Mouse (Mus musculus) spleen, postnatal 14 days (tissue): ENCODE measurements around the gene Adcy10.

Source experiments
- DNase-seq, 2 experiments: peaks; one replicate each; pipeline ENCODE4 v3.0.0; 2021 to 2022; ENCODE audit warnings: low spot score in 2 of 2

Gene Adcy10

GRCm38 (mm10) chr1:165484688-165485233 lies at the start of gene Adcy10:
TSS of gene Adcy10 (plus strand) at chr1:165485183.
- DNase-seq: no peak

GRCm38 (mm10) chr1:165438289-165439021 lies 46.5 kb upstream of the Adcy10 start:
- DNase-seq: no peak

- DNase-seq: no peak
These were observed 44.2 kb upstream of the Adcy10 start for GRCm38 (mm10) chr1:165440788-165441187.

GRCm38 (mm10) chr1:165441201-165441600 lies 43.8 kb upstream of the Adcy10 start:
- DNase-seq: no peak

GRCm38 (mm10) chr1:165441719-165442118 lies 43.3 kb upstream of the Adcy10 start:
- no peak for DNase-seq

GRCm38 (mm10) chr1:165459041-165459502 lies 25.9 kb upstream of the Adcy10 start:
- DNase-seq: no peak

- peak; percentile 43 to 44 for DNase-seq
These were observed 25.3 kb upstream of the Adcy10 start for GRCm38 (mm10) chr1:165459503-165460181.

- DNase-seq: peak; percentile 100
These were observed 24.6 kb upstream of the Adcy10 start, which contains the start of the genes Dcaf6 and Mpc2 for GRCm38 (mm10) chr1:165460360-165460800. TSS of gene Dcaf6 (minus strand) at chr1:165460475. TSS of gene Mpc2 (plus strand) at chr1:165460637.

GRCm38 (mm10) chr1:165460801-165461377 lies 24.1 kb upstream of the Adcy10 start:
- DNase-seq: peak; percentile 99

- no peak for DNase-seq
These were observed 23.3 kb upstream of the Adcy10 start for GRCm38 (mm10) chr1:165461681-165462080.

GRCm38 (mm10) chr1:165462861-165463260 lies 22.1 kb upstream of the Adcy10 start:
- no peak for DNase-seq

- DNase-seq: no peak
These were observed 20.4 kb upstream of the Adcy10 start for GRCm38 (mm10) chr1:165464574-165464973.

GRCm38 (mm10) chr1:165468971-165469370 lies 16.0 kb upstream of the Adcy10 start:
- no peak for DNase-seq

- DNase-seq: no peak
These were observed 15.3 kb upstream of the Adcy10 start for GRCm38 (mm10) chr1:165469717-165470116.

- no peak for DNase-seq
These were observed 13.5 kb upstream of the Adcy10 start for GRCm38 (mm10) chr1:165471490-165471889.

- DNase-seq: no peak
These were observed 1.1 kb downstream of the Adcy10 start for GRCm38 (mm10) chr1:165486108-165486507.

GRCm38 (mm10) chr1:165489197-165489596 lies 4.2 kb downstream of the Adcy10 start:
- no peak for DNase-seq

- DNase-seq: no peak
These were observed 13.9 kb downstream of the Adcy10 start for GRCm38 (mm10) chr1:165498856-165499255.

- peak in 1 of 2 experiments; percentile 17 for DNase-seq
These were observed 18.5 kb downstream of the Adcy10 start for GRCm38 (mm10) chr1:165503307-165504024.

- DNase-seq: no peak
These were observed 21.3 kb downstream of the Adcy10 start for GRCm38 (mm10) chr1:165506303-165506702.

- DNase-seq: no peak
These were observed 25.2 kb downstream of the Adcy10 start for GRCm38 (mm10) chr1:165510161-165510560.
